Mouse (Mus musculus) heart, embryonic 11.5 days (tissue): ENCODE measurements around the gene Arhgap23. TPM values are rescaled to one million over a fixed set of nuclear protein-coding genes. Genes with fewer than 3 reads are reported as not detected.

Source experiments
- ATAC-seq: fragments of 200-750 bp; cut with Nextera tagmentation; replicated peaks from 2 replicates; pipeline ENCODE4 v1.8.0; 2017; ENCODE audit warnings: moderate library complexity; ENCODE audit not compliant: insufficient number of reproducible peaks, low FRiP score, low TSS enrichment
- H3K27ac ChIP-seq: fragments of 300-500 bp; sonication (generic); 2 replicates; pipeline ENCODE4 v1.5.1; 2014; ENCODE audit warnings: mild to moderate bottlenecking, low read depth, low read length
- H3K27me3 ChIP-seq: fragments of 300-500 bp; sonication (generic); 2 replicates; pipeline ENCODE4 v1.6.1; 2014; ENCODE audit warnings: mild to moderate bottlenecking, low read length, mixed read lengths; ENCODE audit not compliant: control insufficient read depth, insufficient read depth
- H3K36me3 ChIP-seq: fragments of 300-500 bp; sonication (generic); 2 replicates; pipeline ENCODE4 v1.6.1; 2014; ENCODE audit warnings: mild to moderate bottlenecking, low read length, moderate library complexity, mixed read lengths; ENCODE audit not compliant: control insufficient read depth, insufficient read depth
- H3K4me1 ChIP-seq: fragments of 300-500 bp; sonication (generic); 2 replicates; pipeline ENCODE4 v1.6.1; 2014; ENCODE audit warnings: low read length; ENCODE audit not compliant: control insufficient read depth, insufficient read depth
- H3K4me2 ChIP-seq: fragments of 300-500 bp; sonication (generic); 2 replicates; pipeline ENCODE4 v1.6.1; 2014; ENCODE audit warnings: mild to moderate bottlenecking, moderate library complexity
- H3K4me3 ChIP-seq: fragments of 300-500 bp; sonication (generic); 2 replicates; pipeline ENCODE4 v1.5.1; 2014; ENCODE audit warnings: low read depth, low read length
- H3K9ac ChIP-seq: fragments of 300-500 bp; sonication (generic); 2 replicates; pipeline ENCODE4 v1.6.1; 2014; ENCODE audit warnings: mild to moderate bottlenecking, low read depth, low read length, moderate library complexity
- H3K9me3 ChIP-seq: fragments of 300-500 bp; sonication (generic); replicated peaks from 2 replicates; pipeline ENCODE4 v1.6.1; 2016; ENCODE audit warnings: low read length; ENCODE audit not compliant: control insufficient read depth
- WGBS: fragments of 180-500 bp; shearing (Covaris S2); extraction: QIAGEN DNeasy Blood & Tissue Kit; methylation state at CpG from one replicate; pipeline ENCODE4 v1.1.7; 2014; ENCODE audit not compliant: insufficient replicate concordance; 5-methylcytosine and 5-hydroxymethylcytosine counted together
- polyA plus RNA-seq: library from polyadenylated mRNA; unstranded; fragments of >200 nt; fragmentation: Nextera tagmentation; extraction: Ambion mirVana; gene quantifications from 2 replicates; pipeline ENCODE4 v1.2.1, GENCODE M21; 2014

The Arhgap23 gene
- polyA plus RNA-seq, 1 experiment from 2014 or later = 8.3 TPM

- H3K9me3 ChIP-seq = no peaks in the 10 kb centered on the region
- peaks cover 51% of the 10 kb centered on the region for H3K36me3 ChIP-seq
- H3K4me1 ChIP-seq = peaks cover 24% of the 10 kb centered on the region
- H3K27me3 ChIP-seq = no peaks in the 10 kb centered on the region
- no peak overlapping the region for H3K4me3 ChIP-seq
- H3K9ac ChIP-seq = 0 out of 2 replicates have a peak overlapping the region, but pooled peaks have one; percentile 34
- H3K27ac ChIP-seq = no peak overlapping the region
- 94% methylated on average over 15 of the region's 15 CpGs for WGBS
- H3K4me2 ChIP-seq = no peak overlapping the region
- ATAC-seq = no peak
Measured at GRCm38 (mm10) chr11:97451625-97452024, 36.3 kb downstream of the Arhgap23 start.

GRCm38 (mm10) chr11:97457120-97457519, 41.8 kb downstream of the Arhgap23 start:
- Histone ChIP-seq H3K36me3 (peaks cover 46% of the 10 kb centered on the region), H3K4me1 (peaks cover 2% of the 10 kb centered on the region; the same call in 1 of the 2 replicates), H3K9me3 (no peaks in the 10 kb centered on the region), H3K27ac (no peak overlapping the region), H3K4me2 (no peak overlapping the region), H3K9ac (no peak overlapping the region), H3K27me3 (no peaks in the 10 kb centered on the region), H3K4me3 (no peak overlapping the region)
- 79% methylated on average over 4 of the region's 4 CpGs for WGBS
- ATAC-seq = no peak

- H3K27me3 ChIP-seq = no peaks in the 10 kb centered on the region
- WGBS = 95% methylated on average over 3 of the region's 3 CpGs
- H3K9me3 ChIP-seq = no peaks in the 10 kb centered on the region
Measured at GRCm38 (mm10) chr11:97461307-97461820, 46.0 kb downstream of the Arhgap23 start.

GRCm38 (mm10) chr11:97462538-97462937, 47.2 kb downstream of the Arhgap23 start:
- H3K9ac ChIP-seq = no peak overlapping the region
- H3K36me3 ChIP-seq = peaks cover 61% of the 10 kb centered on the region
- no peaks in the 10 kb centered on the region for H3K27me3 ChIP-seq
- ATAC-seq = no peak
- H3K4me2 ChIP-seq = no peak overlapping the region
- H3K9me3 ChIP-seq = no peaks in the 10 kb centered on the region
- 87% methylated on average over 6 of the region's 6 CpGs for WGBS
- no peak overlapping the region for H3K4me3 ChIP-seq
- H3K4me1 ChIP-seq = no peaks in the 10 kb centered on the region
- no peak overlapping the region for H3K27ac ChIP-seq

More at GRCm38 (mm10) chr11:97461307-97461820, 46.0 kb downstream of the Arhgap23 start:
- Histone ChIP-seq H3K4me2 (no peak overlapping the region), H3K4me1 (no peaks in the 10 kb centered on the region), H3K4me3 (no peak overlapping the region), H3K27ac (no peak overlapping the region), H3K36me3 (peaks cover 53% of the 10 kb centered on the region), H3K9ac (no peak overlapping the region)
- no peak for ATAC-seq

GRCm38 (mm10) chr11:97463166-97463565, 47.8 kb downstream of the Arhgap23 start:
- no peaks in the 10 kb centered on the region for H3K4me1 ChIP-seq
- H3K27ac ChIP-seq = no peak overlapping the region
- no peak for ATAC-seq
- H3K4me3 ChIP-seq = no peak overlapping the region
- H3K36me3 ChIP-seq = peaks cover 61% of the 10 kb centered on the region
- H3K9me3 ChIP-seq = no peaks in the 10 kb centered on the region
- WGBS = 51% methylated on average over 33 of the region's 33 CpGs
- no peak overlapping the region for H3K9ac ChIP-seq
- no peak overlapping the region for H3K4me2 ChIP-seq
- H3K27me3 ChIP-seq = no peaks in the 10 kb centered on the region

GRCm38 (mm10) chr11:97463991-97464390, 48.7 kb downstream of the Arhgap23 start:
- 90% methylated on average over 4 of the region's 4 CpGs for WGBS
- Histone ChIP-seq H3K27me3 (no peaks in the 10 kb centered on the region), H3K4me3 (no peak overlapping the region), H3K9ac (no peak overlapping the region), H3K9me3 (no peaks in the 10 kb centered on the region), H3K36me3 (peaks cover 61% of the 10 kb centered on the region), H3K4me1 (no peaks in the 10 kb centered on the region), H3K27ac (no peak overlapping the region), H3K4me2 (no peak overlapping the region)
- no peak for ATAC-seq

GRCm38 (mm10) chr11:97465957-97466356, 50.6 kb downstream of the Arhgap23 start:
- peaks cover 56% of the 10 kb centered on the region for H3K36me3 ChIP-seq
- no peak overlapping the region for H3K4me3 ChIP-seq
- no peaks in the 10 kb centered on the region for H3K27me3 ChIP-seq
- no peak overlapping the region for H3K27ac ChIP-seq
- H3K9me3 ChIP-seq = no peaks in the 10 kb centered on the region
- no peaks in the 10 kb centered on the region for H3K4me1 ChIP-seq
- 90% methylated on average over 12 of the region's 12 CpGs for WGBS
- no peak overlapping the region for H3K4me2 ChIP-seq
- no peak overlapping the region for H3K9ac ChIP-seq
- no peak for ATAC-seq

GRCm38 (mm10) chr11:97466444-97467160, 51.3 kb downstream of the Arhgap23 start:
- H3K9me3 ChIP-seq = no peaks in the 10 kb centered on the region
- H3K4me3 ChIP-seq = no peak overlapping the region
- 78% methylated on average over 10 of the region's 10 CpGs for WGBS
- no peak overlapping the region for H3K4me2 ChIP-seq
- H3K4me1 ChIP-seq = no peaks in the 10 kb centered on the region
- H3K27me3 ChIP-seq = no peaks in the 10 kb centered on the region
- peaks cover 53% of the 10 kb centered on the region for H3K36me3 ChIP-seq
- no peak overlapping the region for H3K27ac ChIP-seq
- peak overlapping the region; percentile 16; the same call in 1 of the 2 replicates for H3K9ac ChIP-seq
- ATAC-seq = no peak
